Mouse (Mus musculus) lung, postnatal 10 days (tissue): ENCODE measurements around the gene Hsp90b1.
A peak's percentile ranks its signal among the peaks of the same experiment; 100 is the strongest.
"Not testable (repeated sequence)": the region's sequence is repeated elsewhere in the genome, so short reads cannot be mapped to it uniquely, and the experiment has no call there.

Experiments
- DNase-seq: peaks from one replicate; pipeline ENCODE4 v3.0.0; 2021

The Hsp90b1 gene

DNA sequence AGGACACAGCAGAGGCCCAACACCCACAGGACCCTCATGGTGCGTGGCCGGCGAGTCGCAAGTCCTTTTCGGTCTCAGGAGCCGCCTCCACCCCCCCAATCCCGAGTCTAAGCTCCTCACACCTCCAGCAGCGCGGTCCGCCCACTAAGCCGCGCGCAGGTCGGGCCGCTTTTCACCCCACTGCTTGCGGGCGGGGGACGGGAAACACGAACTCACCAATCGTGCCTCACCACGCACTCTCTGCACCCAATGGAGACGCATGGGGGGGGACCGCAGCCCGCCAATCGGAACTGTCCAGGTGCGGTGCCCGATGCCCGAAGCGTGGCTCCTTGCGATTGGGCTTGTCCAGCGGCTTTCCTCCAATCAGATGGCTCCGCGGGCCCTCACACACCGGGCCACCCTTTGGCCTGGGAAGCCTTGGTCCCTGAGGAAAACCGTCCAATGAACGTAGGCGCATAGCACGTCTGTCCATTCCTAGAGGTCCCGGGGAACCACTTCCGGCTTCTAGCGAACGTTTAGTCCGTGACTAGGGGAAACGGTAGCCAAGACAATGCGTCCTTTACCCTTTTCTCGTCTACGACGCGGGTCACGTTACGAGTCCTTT is at the start of gene Hsp90b1, which contains the start of gene Ttc41:
TSS of gene Hsp90b1 (minus strand) at position 192 of the 604 bp plus-strand sequence.
TSS of gene Ttc41 (plus strand) at position 494 of the 604 bp plus-strand sequence.
- DNase-seq = peak; percentile 99

DNA sequence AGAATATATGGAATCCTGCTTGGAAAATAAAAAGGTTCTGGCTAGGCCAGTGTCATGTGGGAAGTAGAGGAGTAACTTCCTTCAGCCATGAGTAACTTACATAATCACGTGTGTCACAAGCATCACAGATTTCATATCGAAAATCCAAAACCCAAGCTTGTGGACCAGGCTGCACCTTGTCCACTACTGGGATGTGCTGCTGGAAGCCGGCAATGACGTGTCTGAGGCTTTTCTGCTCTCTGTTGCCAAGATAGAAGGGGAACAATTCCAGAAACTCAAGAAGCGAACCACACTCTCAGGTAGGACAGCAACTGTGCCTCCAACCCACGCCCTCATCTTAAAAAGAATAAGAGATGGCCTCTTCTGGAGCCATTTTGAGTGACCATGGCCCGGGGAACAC is 39.0 kb upstream of the Hsp90b1 start:
- DNase-seq = no peak

DNA sequence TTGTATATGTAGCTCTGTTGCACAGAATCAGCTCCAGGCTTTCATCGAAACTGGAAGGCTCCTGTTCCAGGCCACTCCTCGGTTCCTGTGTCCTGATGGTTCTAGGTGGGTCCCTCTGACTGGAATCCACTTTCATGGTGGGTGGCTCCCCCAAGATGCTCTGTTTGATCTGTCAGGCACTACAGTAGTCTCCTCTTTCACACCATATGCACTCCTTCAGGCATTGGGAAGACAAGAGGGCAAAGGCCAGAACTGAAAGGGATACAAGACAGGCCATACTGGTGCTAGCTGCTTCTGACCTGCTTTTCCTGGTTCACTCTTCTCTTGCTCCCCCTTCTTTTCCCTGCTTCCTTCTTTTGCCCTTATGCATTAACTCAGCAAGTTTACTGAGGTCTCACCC is 37.6 kb upstream of the Hsp90b1 start:
- no peak for DNase-seq

DNA sequence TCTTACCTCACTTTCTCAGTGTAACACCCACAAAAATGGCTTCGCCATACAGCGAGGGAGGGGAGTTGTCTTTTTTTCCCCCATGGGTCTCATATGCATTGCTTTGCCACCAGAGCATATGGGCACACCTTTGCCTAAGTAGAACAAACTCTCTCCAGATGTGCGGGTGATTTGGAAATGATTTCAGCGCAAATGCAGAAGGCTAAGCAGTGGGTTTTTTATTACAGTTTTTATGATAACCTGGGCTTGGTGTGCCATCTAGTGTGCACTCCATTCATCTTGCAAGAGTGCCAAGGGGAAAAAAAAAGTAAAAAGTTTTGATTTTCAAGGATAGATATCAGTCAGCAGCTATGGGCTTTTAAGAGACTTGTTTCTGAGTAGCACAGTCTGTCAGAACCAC is 29.7 kb upstream of the Hsp90b1 start:
- DNase-seq = no peak

DNA sequence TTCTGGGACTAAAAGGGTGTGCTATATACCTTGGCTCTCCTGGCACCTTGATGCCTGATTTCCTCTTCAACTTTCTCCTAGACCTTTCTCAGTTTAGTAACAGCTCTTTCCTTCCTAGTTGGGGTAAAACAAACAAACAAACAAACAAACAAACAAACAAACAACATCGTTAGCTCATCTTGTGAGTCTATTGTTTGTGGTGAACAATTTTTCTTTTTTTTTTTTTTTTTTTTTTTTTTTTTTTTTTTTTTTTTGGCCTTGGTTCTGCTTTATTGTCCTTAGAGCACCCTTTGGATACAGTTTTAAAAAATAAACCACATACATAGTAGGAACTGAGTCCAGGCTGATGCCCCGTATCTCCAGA is 26.2 kb upstream of the Hsp90b1 start:
- DNase-seq = no peak

DNA sequence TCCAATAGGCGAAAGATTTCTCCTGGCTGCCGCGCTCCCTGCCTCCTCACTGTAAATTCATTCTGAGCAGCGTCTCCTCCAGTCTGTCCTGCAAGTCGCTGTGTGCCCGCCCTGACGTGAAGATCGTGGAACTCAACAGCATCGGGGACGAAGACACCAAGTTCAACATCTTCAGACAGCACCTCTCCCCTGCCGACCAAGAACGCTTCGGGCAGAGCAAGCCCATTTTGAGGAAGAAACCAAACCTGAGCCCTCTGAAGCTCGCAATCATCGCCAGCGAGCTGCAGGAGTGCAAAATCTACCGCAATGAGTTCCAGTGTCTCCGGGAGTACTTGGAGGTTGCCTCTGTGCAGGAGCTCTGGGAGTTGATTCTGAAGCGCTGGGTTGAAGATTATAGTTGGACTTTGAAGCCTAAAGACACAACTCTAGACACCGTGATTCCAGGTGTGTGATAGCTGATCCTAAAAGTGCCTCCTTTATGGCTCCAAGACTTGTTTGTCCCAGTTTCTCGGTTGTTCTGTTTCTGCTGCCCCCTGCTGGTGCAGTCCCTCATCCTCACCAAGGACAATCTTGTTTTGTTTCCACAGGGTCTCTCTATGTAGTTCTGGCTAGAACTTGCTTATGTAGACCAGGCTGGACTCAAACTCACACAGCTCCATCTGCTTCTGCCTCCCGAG is 25.7 kb upstream of the Hsp90b1 start:
- DNase-seq = peak; percentile 90

DNA sequence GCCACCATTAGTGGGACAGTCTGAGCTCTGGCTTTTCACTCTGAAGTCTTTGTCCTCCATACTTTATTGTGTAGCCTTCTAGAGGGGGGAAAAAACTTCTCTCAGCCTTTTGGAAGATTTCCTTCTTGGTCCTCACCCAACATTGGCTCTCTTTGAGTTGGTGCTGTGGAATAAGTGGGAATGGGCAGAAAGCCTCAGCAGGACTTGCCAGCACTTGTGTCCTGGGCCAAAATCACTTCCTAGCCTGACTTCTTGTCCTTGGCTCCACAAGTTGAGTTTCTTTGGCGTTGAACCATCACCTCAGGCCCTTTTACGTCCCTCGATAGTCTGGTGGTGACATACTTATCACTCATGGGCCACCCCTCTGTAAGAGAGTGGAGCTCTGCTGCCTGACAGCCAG is 22.9 kb upstream of the Hsp90b1 start:
- DNase-seq = peak; percentile 52

DNA sequence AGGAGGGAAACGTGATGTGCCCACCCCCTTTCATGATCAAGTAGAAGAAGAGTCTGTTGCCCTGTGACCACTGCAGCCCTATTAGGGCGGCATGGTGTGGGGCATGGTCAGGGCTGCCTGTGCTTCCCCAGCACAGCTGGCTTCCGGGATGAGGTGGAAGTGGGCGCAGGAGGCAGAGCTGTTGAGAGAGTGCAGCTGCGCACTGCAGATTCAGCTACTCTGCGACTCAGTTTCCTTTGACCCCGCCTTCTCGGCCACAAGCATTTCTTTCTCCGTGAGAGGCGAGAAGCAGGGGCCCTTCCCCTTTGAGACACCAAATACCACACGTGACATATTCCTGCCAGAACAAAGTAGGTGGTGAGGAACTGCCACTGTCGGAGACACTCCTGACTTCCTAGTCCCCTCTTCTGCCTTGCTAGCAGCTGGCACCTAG is 22.3 kb upstream of the Hsp90b1 start:
- peak; percentile 80 for DNase-seq

DNA sequence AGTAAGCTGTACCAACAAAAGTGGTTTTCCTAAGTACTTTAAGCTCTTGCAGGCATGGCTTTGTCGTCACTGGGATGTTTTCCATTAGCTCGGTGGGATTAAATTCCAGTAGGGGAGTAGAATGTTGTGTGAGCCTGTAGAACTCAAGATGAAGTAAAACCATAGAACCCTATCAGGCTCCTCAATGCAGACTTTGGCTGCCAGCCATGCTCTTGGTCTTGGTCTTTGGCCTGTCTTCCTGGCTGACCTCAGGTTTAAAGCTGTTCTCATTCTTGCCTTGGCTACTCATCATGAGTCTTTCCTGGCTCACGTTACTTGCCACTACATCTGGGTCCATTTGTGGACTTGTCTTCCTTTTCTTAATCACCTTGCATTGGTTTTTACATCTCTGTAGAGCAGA is 6.8 kb upstream of the Hsp90b1 start:
- no peak for DNase-seq

DNA sequence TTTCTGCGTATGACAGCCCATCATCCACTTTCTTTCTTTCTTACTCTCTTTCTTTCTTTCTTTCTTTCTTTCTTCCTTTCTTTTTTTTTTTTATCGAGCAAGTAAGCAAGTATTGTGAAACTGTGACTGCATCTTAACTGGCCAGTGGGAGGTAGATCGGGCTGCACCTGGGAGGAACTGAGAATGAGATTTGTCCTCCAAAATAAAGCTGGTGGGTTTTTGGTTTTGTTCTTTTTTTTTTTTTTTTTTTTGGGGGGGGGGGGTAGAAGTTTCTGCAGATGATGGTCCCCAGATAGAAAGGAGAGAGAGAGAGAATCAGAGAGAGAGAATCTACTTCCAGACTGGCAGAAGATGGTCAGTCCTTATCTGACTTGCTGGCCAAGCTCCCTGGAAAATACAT is 1.8 kb upstream of the Hsp90b1 start:
- DNase-seq = no peak

DNA sequence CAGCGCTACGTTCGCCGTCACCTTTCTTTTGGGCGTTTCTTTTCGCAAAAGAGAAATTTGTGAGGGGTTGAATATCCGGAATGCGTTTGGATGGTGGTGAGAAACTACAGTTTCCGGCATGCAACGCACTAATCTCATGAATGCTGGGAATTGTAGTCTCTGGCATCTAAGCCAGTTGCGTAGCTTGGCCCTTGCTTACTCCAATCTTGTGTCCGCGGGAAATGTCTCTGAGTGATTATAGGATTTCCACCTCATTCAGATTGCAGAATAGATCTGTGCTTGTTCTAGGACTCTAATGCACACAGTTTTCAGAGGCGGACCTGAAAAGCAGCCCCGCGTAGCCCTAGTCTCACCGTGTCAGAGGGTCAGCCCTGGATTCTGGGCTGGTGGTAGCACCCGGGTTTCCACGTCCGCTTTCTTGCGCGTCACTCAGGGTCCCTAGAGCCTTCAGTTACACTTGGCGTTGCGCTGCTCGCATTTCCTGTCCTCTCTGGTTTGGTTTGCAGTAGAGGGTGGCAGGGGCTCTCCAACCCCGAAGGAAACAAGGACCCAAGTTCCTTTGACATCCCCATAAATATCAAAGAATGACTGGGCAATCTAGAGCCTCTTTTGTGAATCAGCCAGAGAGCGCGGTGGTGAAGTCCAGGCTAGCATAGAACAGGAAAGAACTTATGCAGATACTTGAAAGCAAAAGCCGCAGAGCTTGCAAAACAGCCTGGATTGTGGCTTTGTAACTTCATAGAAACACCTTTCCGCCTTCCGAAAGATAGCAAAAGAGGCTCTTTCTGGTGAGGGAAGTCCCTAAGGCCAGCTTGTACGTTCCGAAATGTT is 828 bp upstream of the Hsp90b1 start:
- peak; percentile 82 for DNase-seq

DNA sequence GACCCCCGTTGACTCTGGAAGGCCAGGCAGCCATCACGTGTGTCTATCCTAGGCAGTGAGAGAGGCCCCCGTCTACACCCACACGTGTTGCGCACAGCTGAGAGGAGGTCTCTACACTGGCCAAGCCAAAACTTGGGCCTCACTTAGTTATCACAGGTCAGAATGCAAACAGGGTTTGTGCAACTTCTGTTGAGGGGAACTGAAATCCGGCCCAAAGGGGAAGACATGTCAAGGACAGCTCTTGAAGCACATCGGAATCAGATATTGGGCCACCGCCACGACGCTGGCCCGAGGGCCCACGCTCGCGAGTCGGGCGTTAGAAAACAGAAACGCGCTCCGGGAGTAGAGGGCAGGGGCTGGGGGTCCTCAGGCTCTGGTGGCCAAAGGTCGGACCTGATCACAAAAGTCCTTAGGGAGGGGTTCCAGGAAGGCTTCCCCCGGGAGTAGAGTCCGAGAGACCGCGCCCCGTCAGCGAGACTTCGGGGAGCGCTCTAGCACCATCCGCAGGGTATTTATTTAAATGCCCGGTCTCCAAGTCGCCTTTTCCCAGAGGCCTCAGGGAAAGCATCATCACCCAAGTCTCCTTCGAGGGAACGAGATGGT is 619 bp downstream of the Hsp90b1 start:
- DNase-seq = peak; percentile 51

DNA sequence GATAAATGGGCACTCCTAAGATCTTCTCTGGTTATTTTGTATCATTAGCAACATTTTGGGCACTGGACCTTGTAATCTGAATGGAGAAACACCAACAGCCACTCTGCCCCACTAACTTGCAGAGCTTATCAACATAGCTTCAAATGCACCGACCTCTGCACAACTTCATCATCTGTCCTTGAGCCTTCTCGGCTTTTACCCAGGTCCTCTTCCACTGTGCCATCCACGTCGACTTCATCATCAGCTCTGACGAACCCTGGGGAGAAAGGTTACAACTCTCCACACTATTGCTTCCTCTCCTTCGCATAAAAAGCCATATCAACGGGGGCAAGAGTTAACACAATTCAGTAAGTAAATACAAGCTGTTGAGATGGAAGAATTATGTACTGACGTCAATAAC is 1.2 kb downstream of the Hsp90b1 start:
- DNase-seq = no peak

DNA sequence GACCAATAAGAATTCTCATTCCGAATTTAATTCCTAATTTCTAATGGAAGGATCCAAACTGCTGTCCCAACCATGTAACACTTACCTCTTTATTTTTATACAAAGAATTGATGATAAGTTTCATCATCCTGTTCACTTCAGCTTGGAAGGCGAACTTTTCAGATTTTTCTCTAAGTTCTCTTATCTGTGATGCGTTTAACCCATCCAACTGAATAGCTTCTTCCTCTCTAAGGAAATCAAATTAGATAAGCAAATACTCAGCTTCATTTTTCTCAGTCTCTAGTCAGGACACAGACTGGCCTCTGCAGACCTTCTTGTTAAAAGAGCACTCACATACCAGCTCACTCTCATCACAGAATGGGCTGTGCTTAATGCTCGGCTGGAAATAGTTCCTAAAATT is 1.9 kb downstream of the Hsp90b1 start:
- DNase-seq = no peak

DNA sequence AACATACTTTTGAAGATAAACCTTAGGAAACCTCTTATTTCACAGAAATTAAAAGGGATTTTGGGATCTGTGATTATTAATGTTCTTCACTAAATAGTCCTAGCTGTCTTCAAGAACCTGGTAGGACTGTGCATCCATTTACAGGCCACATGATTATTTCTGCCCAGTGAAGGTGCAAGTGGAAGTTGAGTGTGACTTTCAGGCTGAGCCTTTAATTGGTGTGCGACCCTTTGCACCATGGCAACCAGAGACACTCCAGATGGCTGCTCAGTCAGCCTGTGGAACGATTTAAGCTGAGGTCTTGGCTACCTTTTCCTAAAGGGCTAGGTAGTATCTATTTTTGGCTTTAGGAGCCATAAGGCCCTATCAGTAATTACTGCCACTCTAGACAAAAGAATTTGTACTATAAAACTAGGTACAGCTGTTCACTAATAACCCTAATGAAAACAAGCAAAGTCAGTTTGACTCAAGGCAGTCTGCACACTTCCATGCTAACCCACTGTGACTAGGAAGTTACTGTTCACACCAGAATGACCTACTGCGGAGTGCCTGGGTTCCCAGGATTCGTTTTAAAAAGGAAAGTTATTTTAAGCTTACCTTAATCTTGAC is 2.9 kb downstream of the Hsp90b1 start:
- DNase-seq = no peak

DNA sequence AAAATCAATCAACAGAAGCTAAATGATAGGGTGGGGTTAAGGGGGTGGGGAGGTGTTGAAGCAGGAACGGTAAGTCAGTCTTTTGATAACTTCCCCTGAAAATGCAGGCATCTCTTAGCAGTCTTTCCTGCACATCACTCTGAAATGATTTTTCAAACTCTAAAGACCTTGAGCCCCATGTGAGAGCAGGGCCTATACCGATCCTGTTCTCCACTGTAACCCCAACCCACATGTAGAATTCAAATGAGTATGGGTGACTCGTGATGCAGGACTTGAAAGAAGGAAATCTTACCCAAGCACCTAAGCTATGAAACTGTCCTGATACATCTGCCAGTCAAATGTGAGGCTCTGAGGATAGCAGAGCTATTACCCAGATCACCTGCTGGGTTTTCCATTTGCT is 4.3 kb downstream of the Hsp90b1 start:
- DNase-seq = no peak

DNA sequence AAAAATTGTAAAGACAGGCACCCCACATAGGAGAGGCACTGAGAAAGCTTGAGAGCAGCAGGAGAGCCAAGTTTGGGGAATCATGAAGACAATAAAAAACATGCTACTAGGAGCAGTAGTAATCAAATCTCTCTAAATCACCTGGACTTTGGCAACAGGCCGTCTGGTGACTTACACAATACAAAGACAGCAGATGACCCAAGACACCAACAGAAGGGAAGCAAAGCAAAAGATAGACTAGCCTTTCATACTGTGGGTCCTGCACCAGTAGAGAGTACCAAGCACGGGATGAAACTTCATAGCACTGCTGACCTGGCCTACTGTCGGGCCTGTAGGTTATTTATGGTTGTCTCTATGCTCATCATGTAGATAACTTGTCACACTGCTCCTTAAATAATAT is 5.1 kb downstream of the Hsp90b1 start:
- no peak for DNase-seq

DNA sequence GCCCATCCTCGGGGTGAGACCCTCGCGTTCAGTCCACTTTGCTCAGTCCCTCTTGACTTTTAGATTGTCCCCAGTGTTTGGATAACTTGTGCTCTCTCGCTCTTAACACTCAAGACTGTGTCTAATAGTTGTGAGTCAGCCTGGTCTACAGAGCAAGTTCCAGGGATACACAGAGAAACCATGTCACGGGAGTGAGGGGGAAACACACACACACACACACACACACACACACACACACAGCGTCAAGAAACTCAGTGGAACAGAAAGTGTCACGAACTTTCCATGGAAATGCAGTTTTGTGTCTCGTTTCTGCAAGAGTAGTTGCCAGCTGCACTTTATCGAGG is 19.3 kb downstream of the Hsp90b1 start:
- not testable (repeated sequence) for DNase-seq

DNA sequence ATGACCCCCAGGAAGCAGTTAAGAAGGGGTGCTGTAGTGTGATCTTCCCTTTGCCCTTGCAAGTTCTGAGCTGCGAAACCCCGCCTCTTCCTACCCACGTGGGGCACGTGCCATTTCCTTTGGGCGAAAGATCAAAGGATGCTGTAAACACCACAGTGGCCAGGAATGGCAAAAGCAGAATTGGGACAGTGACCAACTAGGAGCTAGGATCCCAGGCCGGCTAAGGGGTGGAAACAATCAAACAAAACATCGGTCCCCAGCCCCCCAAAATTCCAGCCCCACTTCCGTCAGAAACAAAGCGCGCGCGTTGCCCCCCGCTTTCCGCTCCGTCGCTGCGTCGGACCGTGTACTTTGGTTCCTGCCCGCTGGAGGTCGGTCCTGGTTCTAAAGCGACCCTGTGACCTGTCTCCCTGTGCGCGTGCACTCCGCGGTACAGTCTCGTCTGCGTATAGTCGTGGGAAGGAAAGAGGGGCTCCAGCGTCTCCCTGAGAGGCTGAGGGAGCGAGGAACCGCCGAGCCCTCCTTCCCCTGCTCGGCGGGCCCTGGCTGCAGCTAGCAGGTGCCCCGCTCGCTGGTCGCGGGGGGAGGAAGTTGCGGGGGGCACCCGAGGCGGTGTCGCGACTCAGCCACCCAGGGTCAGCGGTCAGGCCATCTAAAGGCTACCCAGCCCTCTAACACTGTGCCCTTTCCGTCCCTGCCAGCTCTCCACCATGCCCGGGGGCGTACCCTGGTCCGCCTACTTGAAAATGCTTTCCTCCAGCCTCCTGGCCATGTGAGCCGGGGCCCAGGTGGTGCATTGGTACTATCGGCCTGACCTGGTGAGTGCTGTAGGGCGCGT is 19.9 kb downstream of the Hsp90b1 start:
- peak; percentile 89 for DNase-seq

DNA sequence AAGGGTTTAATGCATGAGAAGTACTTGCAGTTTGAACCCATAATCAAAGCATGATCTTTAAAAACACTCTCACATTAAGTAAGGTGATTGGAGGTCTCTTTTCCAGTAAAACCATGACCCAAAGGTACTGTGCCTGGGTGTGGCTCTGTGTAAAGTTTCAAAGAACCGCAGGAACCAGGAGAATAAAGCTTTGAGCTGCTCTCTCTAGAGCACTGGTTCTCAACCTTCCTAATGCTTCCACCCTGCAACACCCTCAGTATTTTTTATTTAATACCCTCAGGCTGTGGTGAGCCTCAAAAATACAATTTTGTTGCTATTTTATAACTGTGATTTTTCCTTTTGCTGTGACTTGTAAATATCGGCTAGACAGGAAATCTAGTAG is 20.5 kb downstream of the Hsp90b1 start:
- not testable (repeated sequence) for DNase-seq

DNA sequence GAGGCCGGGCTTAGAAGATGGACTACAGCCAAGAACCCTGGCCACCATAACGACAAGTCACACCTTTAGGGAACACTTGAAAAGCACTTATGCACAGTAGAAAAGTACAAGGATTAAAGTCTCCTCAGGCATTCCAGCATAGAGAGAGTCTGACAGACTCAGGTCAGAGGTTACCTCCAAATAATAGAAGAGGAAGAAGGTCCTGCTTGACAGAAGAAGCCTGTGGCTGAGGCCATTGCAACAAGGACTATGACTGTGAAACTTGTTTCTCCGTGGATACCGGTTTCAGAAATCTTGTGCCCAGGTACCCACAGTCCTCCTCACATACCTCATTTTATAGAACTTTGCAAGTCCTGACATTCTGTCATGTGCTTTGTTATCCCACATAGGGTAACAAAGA is 34.8 kb downstream of the Hsp90b1 start:
- DNase-seq = not testable (repeated sequence)
